Mouse (Mus musculus): ENCODE results near the gene Kctd17.

The Kctd17 gene

DNA sequence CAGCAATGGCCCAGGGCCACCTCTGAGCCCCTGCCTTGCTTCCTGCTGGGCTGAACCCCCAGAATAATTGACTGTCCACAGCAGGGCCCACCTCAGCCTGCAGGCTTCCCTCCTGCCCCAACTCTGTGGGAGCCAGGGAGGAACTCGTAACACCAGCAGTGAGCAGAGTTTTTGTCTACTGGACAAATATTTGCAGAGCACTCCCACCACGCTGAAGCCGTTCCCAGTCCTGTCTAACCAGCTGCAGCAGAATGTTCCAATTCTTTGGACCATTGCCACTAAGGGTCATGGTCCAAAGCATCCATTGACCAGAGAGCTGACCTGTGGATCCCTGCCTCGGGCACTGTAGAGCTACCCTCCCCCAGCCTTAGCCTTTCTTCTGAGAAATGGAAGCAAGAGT lies 11.4 kb upstream of the Kctd17 start:
- DNase-seq = peak; percentile 92

DNA sequence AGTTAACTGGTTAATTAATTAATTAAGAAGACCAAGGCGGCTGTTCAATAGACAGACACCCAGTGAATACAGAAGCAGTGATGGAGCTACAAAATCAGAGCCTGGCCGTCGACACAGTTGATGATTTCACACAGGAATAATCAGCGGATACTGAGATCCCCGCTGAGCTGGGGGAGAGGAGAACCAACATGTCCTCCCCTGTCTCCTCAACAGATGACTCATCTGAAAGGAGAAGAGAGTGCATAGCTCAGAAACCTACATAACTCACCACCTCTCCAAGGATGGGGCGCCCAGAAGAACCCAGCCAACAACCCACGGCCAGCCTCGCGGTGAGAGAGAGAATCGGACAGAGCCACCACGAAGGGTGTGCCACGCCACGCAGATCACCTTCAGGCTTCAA lies 8.0 kb upstream of the Kctd17 start:
- no peak for DNase-seq

GRCm38 (mm10) chr15:78422046-78422956 lies 6.1 kb upstream of the Kctd17 start:
- peak; percentile 85 for DNase-seq

GRCm38 (mm10) chr15:78424507-78424906 lies 3.9 kb upstream of the Kctd17 start:
- DNase-seq = peak; percentile 75

DNA sequence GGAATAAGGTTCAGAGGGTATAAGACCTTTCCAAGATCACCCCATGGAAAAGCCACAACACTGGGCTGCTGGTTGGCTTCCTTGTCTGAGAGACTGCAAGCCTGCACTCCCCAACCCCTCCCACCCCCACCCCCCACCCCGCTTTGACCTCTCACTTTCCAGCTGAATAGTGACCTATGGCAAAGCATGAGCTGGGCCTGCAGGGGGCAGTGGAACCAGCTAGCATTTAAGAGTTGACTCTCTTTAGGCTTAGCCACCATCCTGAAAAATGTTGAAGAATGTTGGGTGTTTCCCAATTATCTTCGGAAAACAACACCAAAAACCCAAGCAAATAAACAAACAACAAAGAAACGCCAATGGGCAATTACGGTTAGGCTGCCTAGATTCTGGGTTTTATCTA lies 3.1 kb upstream of the Kctd17 start:
- DNase-seq = no peak

- no peak for DNase-seq
Observed at GRCm38 (mm10) chr15:78429139-78429459, 735 bp downstream of the Kctd17 start.

DNA sequence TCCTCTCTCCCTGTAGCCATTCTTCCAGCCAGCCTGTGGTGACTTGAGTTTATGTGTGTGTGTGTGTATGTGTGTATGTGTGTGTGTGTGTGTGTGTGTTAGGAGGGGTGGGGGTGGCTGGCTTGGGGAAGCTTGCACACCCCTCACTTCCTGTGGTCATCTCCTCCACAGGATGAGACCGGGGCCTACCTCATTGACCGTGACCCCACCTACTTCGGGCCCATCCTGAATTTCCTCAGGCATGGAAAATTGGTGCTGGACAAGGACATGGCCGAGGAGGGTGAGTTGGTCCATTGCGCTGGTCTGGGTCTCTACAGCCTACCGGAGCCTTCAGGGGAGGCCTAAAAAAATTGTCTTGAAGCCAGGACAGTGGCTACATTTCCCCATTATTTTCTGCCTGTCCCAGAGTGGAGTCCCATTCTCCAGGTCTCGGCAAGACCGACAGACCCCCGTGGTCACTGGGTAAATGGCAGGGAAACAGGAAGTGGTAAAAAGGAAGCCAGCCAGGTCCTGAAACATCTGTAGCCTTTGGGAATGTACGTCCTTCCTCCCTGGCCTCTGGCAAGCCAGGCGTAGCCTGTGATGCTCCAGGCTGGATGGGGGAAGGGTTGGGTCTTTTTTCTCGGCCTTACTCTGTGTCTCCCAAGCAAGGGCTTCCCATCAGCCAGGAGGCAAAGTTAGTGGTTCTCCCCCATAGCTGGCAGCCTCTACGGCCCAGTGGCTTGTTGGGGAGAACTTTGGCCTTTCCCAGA lies 1.7 kb downstream of the Kctd17 start:
- peak; percentile 74 for DNase-seq

GRCm38 (mm10) chr15:78430874-78431273 lies 2.5 kb downstream of the Kctd17 start:
- no peak for DNase-seq

GRCm38 (mm10) chr15:78431541-78432121 lies 3.3 kb downstream of the Kctd17 start:
- peak; percentile 77 for DNase-seq

GRCm38 (mm10) chr15:78434896-78435520 lies 6.6 kb downstream of the Kctd17 start:
- peak; percentile 43 for DNase-seq

DNA sequence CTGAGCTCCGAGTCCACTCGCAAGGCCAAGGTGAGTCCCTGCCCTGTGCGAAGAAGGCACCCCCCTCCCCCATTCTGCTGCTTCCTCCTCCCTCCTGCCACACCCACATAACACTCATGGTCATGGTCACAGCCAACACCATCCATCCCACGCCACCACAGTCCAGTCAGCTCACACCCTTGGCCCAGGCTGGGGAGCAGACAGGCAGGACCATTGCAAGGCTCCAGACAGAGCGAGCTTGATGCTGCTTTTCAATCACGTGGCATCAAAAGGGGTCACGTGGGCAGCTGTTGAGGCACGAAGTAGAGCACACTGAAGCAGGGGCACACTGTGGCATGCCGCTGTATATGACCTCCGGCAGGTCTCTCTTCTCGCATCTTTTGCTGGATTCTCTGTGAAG lies 7.3 kb downstream of the Kctd17 start:
- no peak for DNase-seq

- DNase-seq = peak; percentile 88
Observed at GRCm38 (mm10) chr15:78436380-78437192, 8.2 kb downstream of the Kctd17 start.

GRCm38 (mm10) chr15:78437237-78438017 lies 9.1 kb downstream of the Kctd17 start:
- DNase-seq = peak; percentile 42

- no peak for DNase-seq
Observed at GRCm38 (mm10) chr15:78438018-78438394, 9.6 kb downstream of the Kctd17 start.

GRCm38 (mm10) chr15:78438505-78438904 lies 10.1 kb downstream of the Kctd17 start:
- DNase-seq = no peak

DNA sequence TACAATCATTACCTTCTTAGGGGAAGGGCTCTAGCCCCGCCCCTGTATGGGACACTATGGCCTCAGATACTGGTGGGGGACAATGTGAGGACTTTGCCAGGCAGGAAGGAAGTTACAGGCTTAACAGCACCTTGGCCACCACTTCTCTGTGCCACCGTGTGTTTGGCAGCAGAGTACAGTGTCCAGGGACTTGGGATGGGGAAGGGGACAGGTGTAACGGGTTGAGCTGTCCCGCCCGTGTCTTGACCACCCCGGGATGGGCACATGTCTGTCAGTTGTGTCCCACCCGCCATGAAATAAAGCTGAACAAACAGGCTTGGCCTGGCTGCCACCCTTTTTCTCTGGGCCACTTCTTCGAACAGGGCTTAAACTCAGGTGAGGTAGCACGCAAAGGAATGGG lies 10.6 kb downstream of the Kctd17 start:
- no peak for DNase-seq

GRCm38 (mm10) chr15:78442231-78442630 lies 13.9 kb downstream of the Kctd17 start:
- DNase-seq = no peak

DNA sequence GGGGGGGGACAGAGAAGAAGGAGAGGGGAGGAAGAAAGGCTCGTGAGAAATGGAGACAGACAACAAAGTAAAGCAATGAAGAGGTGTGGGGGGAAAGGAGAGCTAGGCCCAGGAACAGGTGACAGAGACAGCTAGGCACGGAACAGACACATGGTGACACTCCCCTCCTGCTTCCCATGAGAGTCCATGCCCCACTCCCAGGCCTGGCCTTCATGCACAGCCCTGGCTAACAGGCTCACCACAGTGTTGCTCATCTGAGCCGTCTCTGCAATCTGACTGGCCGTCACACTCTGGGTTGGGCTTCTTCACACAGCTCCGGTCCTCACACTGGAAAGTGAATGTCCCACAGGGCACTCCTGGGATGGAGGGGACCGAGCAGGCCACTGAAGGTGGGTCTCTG lies 15.5 kb downstream of the Kctd17 start:
- no peak for DNase-seq

DNA sequence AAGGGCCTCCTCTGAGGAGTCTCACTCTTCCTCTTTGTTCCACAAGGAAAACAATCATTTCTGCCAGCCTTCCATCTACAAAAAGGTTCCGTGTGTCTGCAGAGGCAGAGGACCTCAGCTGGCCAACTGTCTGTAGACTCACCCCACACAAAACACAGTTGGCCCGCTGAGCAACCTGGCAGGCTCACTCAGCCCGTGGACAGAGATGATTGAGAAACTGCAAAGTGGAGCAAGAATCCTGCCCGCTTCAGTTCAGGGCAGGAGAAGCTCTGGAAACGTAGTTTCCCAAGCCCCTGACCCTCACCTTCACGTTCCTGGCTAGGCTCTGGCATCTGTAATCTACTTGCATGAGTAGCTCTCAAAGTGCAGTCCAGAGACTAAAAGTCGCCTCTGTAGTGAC lies 18.8 kb downstream of the Kctd17 start:
- no peak for DNase-seq

DNA sequence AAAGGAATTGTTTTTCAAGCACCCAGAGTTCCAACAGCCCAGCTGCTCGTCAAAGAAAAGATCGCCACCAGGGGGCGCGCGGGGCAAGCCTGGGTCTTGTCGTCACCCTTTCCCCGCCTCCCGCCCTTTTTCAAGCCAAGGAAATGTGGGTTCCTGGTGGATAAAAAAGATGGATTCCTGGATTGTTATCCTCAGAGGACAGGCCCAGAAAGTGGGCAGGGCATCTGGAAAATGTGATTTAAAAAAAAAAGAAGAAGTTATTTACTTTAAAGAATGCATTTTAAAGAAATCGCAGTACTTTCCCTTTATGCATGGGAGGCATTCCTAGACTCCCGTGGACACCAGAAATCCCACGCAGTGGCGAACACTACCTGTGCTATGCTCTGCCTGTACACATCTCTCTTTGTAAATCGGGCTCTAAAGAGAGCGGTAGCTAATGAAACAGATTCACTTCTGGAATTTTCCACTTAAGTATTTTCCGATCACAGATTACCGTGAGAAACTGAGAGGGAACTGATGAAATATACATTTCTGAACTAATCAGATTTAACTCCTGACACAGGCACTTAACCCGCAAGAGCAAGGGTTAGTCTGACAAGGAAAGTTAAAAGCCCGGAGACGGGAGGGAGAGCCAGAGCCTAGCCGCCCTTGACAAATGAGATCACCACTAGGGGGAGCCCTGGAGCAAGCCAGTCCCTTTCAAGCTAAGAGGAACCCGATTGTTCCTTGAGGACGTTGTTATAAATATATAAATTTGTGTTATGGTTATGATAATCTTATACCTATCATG lies 19.6 kb downstream of the Kctd17 start:
- peak; percentile 96 for DNase-seq

DNA sequence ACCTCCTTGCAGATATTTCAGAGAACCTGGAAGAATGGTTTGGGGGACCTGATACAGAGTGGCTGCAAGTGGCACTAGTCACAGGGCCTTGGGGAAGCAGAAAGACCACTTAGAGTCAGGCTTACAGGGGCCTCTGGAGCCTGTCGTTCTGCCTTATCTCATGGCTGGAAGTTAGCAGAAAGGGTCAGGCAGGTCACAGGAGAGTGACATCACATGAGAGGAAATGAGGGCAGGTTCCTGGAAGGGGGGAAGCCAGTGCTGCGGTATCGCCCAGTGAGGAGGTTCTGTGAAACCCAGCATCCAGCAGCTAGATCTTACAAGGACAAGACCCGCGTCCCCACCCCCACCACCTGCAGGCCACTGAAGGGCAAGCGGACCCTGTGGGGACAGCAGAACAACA lies 20.8 kb downstream of the Kctd17 start:
- DNase-seq = peak; percentile 38

Measured in kidney, postnatal 14 days (tissue).